Mouse (Mus musculus): ENCODE data around the gene Sell.

- no peak for TF ChIP-seq EP300 (IDR thresholded peaks at IDR 0.05)
- TF ChIP-seq CTCF (IDR thresholded peaks at IDR 0.05): no peak
Observed at GRCm38 (mm10) chr1:164060071-164060470, 1.7 kb upstream of the Sell start.
